Mouse (Mus musculus): Measurements from ENCODE around the gene Grifin.

GRCm38 (mm10) chr5:140582995-140583731 lies 18.3 kb upstream of the Grifin start:
- TF ChIP-seq POLR2A (IDR thresholded peaks at IDR 0.05; ENCODE audit: borderline replicate concordance, extremely low read depth, low read depth, low read length) (no peak), CTCF (IDR thresholded peaks at IDR 0.05; ENCODE audit: insufficient read depth, low read length) (no peak)
